Mouse (Mus musculus) CH12.LX (cell line): Measurements from ENCODE around the gene Gnas. TPM values are rescaled to one million over a fixed set of nuclear protein-coding genes. Genes with fewer than 3 reads are reported as not detected.

Experiments used
- DNase-seq: peaks from one replicate; pipeline ENCODE4 v3.0.0-alpha.2; 2013; ENCODE audit errors: extremely low read depth
- H3K27ac ChIP-seq: 2 replicates; pipeline ENCODE4 v1.5.1; 2012; ENCODE audit warnings: low read depth, mild to moderate bottlenecking, control low read depth, moderate library complexity; ENCODE audit not compliant: insufficient read depth
- H3K27me3 ChIP-seq: replicated peaks from 2 replicates; pipeline ENCODE3; 2012; ENCODE audit warnings: inconsistent platforms
- H3K36me3 ChIP-seq, 2 experiments: replicated peaks in 1 of 2; 2 replicates each; pipeline versions ENCODE3 to v1.6.1; 2012; ENCODE audit warnings: inconsistent platforms in 1 of 2, low read length in 1 of 2, mild to moderate bottlenecking in 1 of 2, mixed read lengths in 1 of 2, moderate library complexity in 1 of 2; ENCODE audit not compliant: control insufficient read depth in 1 of 2, insufficient read depth in 1 of 2
- H3K4me1 ChIP-seq, 2 experiments: 2 replicates each; pipeline ENCODE4 v1.6.1; 2012; ENCODE audit warnings: inconsistent platforms in 1 of 2, moderate library complexity in 1 of 2; ENCODE audit not compliant: insufficient read depth in 2 of 2, control insufficient read depth in 1 of 2
- H3K4me2 ChIP-seq: 2 replicates; pipeline ENCODE4 v1.6.1; 2012; ENCODE audit warnings: low read depth, mild to moderate bottlenecking, control low read depth; ENCODE audit not compliant: poor library complexity, insufficient read depth, severe bottlenecking
- H3K4me3 ChIP-seq, 3 experiments: fragments of 150-350 bp in 1 of 3; sonication (generic) in 1 of 3; replicated peaks in 1 of 3; 2 replicates each; pipeline versions ENCODE3 to v1.5.1; 2011 to 2012; ENCODE audit warnings: low read depth in 2 of 3, low read length in 2 of 3, mild to moderate bottlenecking in 2 of 3, moderate library complexity in 2 of 3, control low read depth in 1 of 3, improper control_type of control experiment in 1 of 3, inconsistent platforms in 1 of 3, mixed read lengths in 1 of 3; ENCODE audit not compliant: poor library complexity in 1 of 3
- H3K79me2 ChIP-seq: replicated peaks from 2 replicates; pipeline ENCODE4 v1.6.1; 2012; ENCODE audit warnings: mild to moderate bottlenecking, moderate library complexity; ENCODE audit not compliant: control insufficient read depth, poor library complexity, insufficient read depth, severe bottlenecking; ENCODE audit errors: extremely low read depth
- H3K9ac ChIP-seq: 2 replicates; pipeline ENCODE4 v1.6.1; 2012; ENCODE audit warnings: low read depth, mild to moderate bottlenecking, control low read depth, moderate library complexity; ENCODE audit not compliant: insufficient read depth
- H3K9me3 ChIP-seq: replicated peaks from 2 replicates; pipeline ENCODE3; 2012; ENCODE audit warnings: low read length, inconsistent platforms, mixed read lengths
- BHLHE40 ChIP-seq: IDR thresholded peaks from 2 replicates; pipeline ENCODE4 v1.6.1; 2011; ENCODE audit warnings: mild to moderate bottlenecking, low read depth, low read length, improper control_type of control experiment
- CTCF ChIP-seq, 2 experiments: IDR thresholded peaks in 1 of 2; conservative IDR thresholded peaks in 1 of 2; 2 replicates each; pipeline ENCODE4 v1.5.1; 2011 to 2012; ENCODE audit warnings: low read depth in 2 of 2, low read length in 2 of 2, improper control_type of control experiment in 1 of 2, inconsistent platforms in 1 of 2, mild to moderate bottlenecking in 1 of 2, moderate library complexity in 1 of 2
- ELF1 ChIP-seq: IDR thresholded peaks from 2 replicates; pipeline ENCODE4 v1.6.1; 2014; ENCODE audit warnings: low read depth, mild to moderate bottlenecking, inconsistent platforms, low read length, improper control_type of control experiment
- ETS1 ChIP-seq: conservative IDR thresholded peaks from 2 replicates; pipeline ENCODE4 v1.6.1; 2012; ENCODE audit warnings: low read depth, mild to moderate bottlenecking, inconsistent platforms, low read length, improper control_type of control experiment, moderate library complexity
- GABPA ChIP-seq: IDR thresholded peaks from 2 replicates; pipeline ENCODE4 v1.6.1; 2012; ENCODE audit warnings: low read depth, low read length, improper control_type of control experiment, inconsistent platforms; ENCODE audit not compliant: insufficient replicate concordance
- JUN ChIP-seq: IDR thresholded peaks from 2 replicates; pipeline ENCODE4 v1.6.1; 2011; ENCODE audit warnings: low read depth, mild to moderate bottlenecking, low read length, improper control_type of control experiment, moderate library complexity; ENCODE audit not compliant: insufficient read depth
- KAT2A ChIP-seq: IDR thresholded peaks from 2 replicates; pipeline ENCODE4 v1.6.1; 2012; ENCODE audit warnings: low read length, improper control_type of control experiment, inconsistent platforms; ENCODE audit not compliant: insufficient replicate concordance
- MAX ChIP-seq: IDR thresholded peaks from 2 replicates; pipeline ENCODE4 v1.6.1; 2011; ENCODE audit warnings: low read length, improper control_type of control experiment
- MAZ ChIP-seq: IDR thresholded peaks from 2 replicates; pipeline ENCODE4 v1.6.1; 2012; ENCODE audit warnings: low read depth, mild to moderate bottlenecking, inconsistent platforms, low read length, improper control_type of control experiment, moderate library complexity
- MEF2A ChIP-seq: IDR thresholded peaks from 2 replicates; pipeline ENCODE4 v1.6.1; 2014; ENCODE audit warnings: low read depth, mild to moderate bottlenecking, inconsistent platforms, low read length, improper control_type of control experiment, borderline replicate concordance
- MXI1 ChIP-seq: IDR thresholded peaks from 2 replicates; pipeline ENCODE4 v1.6.1; 2011; ENCODE audit warnings: mild to moderate bottlenecking, low read depth, low read length, improper control_type of control experiment
- MYC ChIP-seq: IDR thresholded peaks from 2 replicates; pipeline ENCODE4 v1.6.1; 2011; ENCODE audit warnings: low read depth, mild to moderate bottlenecking, improper control_type of control experiment, low read length
- NELFE ChIP-seq: IDR thresholded peaks from 2 replicates; pipeline ENCODE4 v1.6.1; 2011; ENCODE audit warnings: low read depth, low read length, improper control_type of control experiment
- NRF1 ChIP-seq: IDR thresholded peaks from 2 replicates; pipeline ENCODE4 v1.6.1; 2014; ENCODE audit warnings: low read depth, mild to moderate bottlenecking, inconsistent platforms, low read length, improper control_type of control experiment, moderate library complexity
- PAX5 ChIP-seq: IDR thresholded peaks from 2 replicates; pipeline ENCODE4 v1.6.1; 2012; ENCODE audit warnings: low read length, inconsistent platforms, mixed read lengths
- POLR2A ChIP-seq: IDR thresholded peaks from 2 replicates; pipeline ENCODE4 v1.6.1; 2011; ENCODE audit warnings: low read depth, mild to moderate bottlenecking, improper control_type of control experiment, low read length
- POLR2AphosphoS2 ChIP-seq: IDR thresholded peaks from 2 replicates; pipeline ENCODE4 v1.6.1; 2011; ENCODE audit warnings: low read depth, low read length, improper control_type of control experiment
- RAD21 ChIP-seq: IDR thresholded peaks from 2 replicates; pipeline ENCODE4 v1.6.1; 2011; ENCODE audit warnings: low read depth, mild to moderate bottlenecking, low read length, improper control_type of control experiment, moderate library complexity
- SIN3A ChIP-seq: IDR thresholded peaks from 2 replicates; pipeline ENCODE4 v1.6.1; 2012; ENCODE audit warnings: low read length, improper control_type of control experiment, inconsistent platforms
- SMC3 ChIP-seq: IDR thresholded peaks from 2 replicates; pipeline ENCODE4 v1.6.1; 2011; ENCODE audit warnings: low read depth, low read length, improper control_type of control experiment
- TBP ChIP-seq: conservative IDR thresholded peaks from 2 replicates; pipeline ENCODE4 v1.6.1; 2011; ENCODE audit warnings: low read depth, low read length, improper control_type of control experiment
- TCF12 ChIP-seq: IDR thresholded peaks from 2 replicates; pipeline ENCODE4 v1.6.1; 2014; ENCODE audit warnings: low read depth, mild to moderate bottlenecking, inconsistent platforms, low read length, improper control_type of control experiment
- UBTF ChIP-seq: IDR thresholded peaks from 2 replicates; pipeline ENCODE4 v1.6.1; 2012; ENCODE audit warnings: low read depth, mild to moderate bottlenecking, inconsistent platforms, low read length, improper control_type of control experiment, moderate library complexity
- USF2 ChIP-seq: conservative IDR thresholded peaks from 2 replicates; pipeline ENCODE4 v1.6.1; 2011; ENCODE audit warnings: low read depth, low read length, improper control_type of control experiment
- ZC3H11A ChIP-seq: IDR thresholded peaks from 2 replicates; pipeline ENCODE4 v1.6.1; 2012; ENCODE audit warnings: low read depth, mild to moderate bottlenecking, inconsistent platforms, low read length, improper control_type of control experiment
- ZKSCAN1 ChIP-seq: IDR thresholded peaks from 2 replicates; pipeline ENCODE4 v1.6.1; 2012; ENCODE audit warnings: low read depth, inconsistent platforms, low read length, improper control_type of control experiment, borderline replicate concordance
- ZMIZ1 ChIP-seq: IDR thresholded peaks from 2 replicates; pipeline ENCODE4 v1.6.1; 2012; ENCODE audit warnings: low read depth, mild to moderate bottlenecking, inconsistent platforms, low read length, improper control_type of control experiment
- ZNF384 ChIP-seq: IDR thresholded peaks from 2 replicates; pipeline ENCODE4 v1.6.1; 2012; ENCODE audit warnings: low read depth, low read length, improper control_type of control experiment, inconsistent platforms
- dilution Hi-C: fragments of 300-500 bp; cut with MboI; formaldehyde crosslinking; loops from 2 replicates; pipeline ENCODE4 v1.14.3; 2020; ENCODE audit warnings: low sequenced_read_pairs; ENCODE audit not compliant: extremely low pct_unique_long_range_greater_than_20kb, extremely low pct_ligation_motif_present
- in situ Hi-C: fragments of 300-500 bp; cut with MboI; formaldehyde crosslinking; loops from 3 replicates; pipeline ENCODE4 v1.14.3; 2019; ENCODE audit warnings: low sequenced_read_pairs, low pct_ligation_motif_present, low pct_unique_long_range_greater_than_20kb, mixed read lengths
- polyA plus RNA-seq: library from polyadenylated mRNA; unstranded; fragments of >175 nt; gene quantifications from 2 replicates; pipeline ENCODE4 v1.2.1, GENCODE M21; 2012; ENCODE audit warnings: low read depth; ENCODE audit not compliant: insufficient read length
- total RNA-seq, 2 experiments: library from RNA; depleted of rRNA; stranded (reverse); fragments of 300-350 nt in 1 of 2; fragments of >200 nt in 1 of 2; gene quantifications; 2 replicates each; pipeline ENCODE4 v1.2.3; 2012 to 2014

Gnas gene
- total and polyA plus RNA-seq, 3 experiments, result 369 to 502 (median 452) TPM

- Histone ChIP-seq H3K27ac (no peak overlapping the region), H3K79me2 (no peaks in the 10 kb centered on the region), H3K4me2 (no peak overlapping the region), H3K4me1 (peaks cover 0 to 4% of the 10 kb centered on the region in 2 experiments; a peak in 2 of 4 replicates), H3K4me3 (no peak overlapping the region), H3K9me3 (no peaks in the 10 kb centered on the region), H3K9ac (no peak overlapping the region), H3K27me3 (peaks cover 2% of the 10 kb centered on the region), H3K36me3 (peaks cover 21 to 93% of the 10 kb centered on the region in 2 experiments)
- dilution Hi-C loops (no loop called here), in situ Hi-C loops (no loop called here)
- no peak for TF ChIP-seq MYC
- no peak for TF ChIP-seq MAX
- TF ChIP-seq CTCF (conservative IDR thresholded peaks at IDR 0.05 in 1 of 2, IDR thresholded peaks at IDR 0.05 in 1 of 2; ENCODE audit: low read depth in 2 of 2, low read length in 2 of 2), result no peak
- TF ChIP-seq NRF1, result no peak
- no peak for TF ChIP-seq POLR2A
- TF ChIP-seq POLR2AphosphoS2, result no peak
- TF ChIP-seq UBTF, result no peak
- TF ChIP-seq MAZ, result no peak
- TF ChIP-seq USF2, result no peak
- no peak for TF ChIP-seq ETS1
- TF ChIP-seq MEF2A, result no peak
- no peak for TF ChIP-seq BHLHE40
- TF ChIP-seq SMC3, result no peak
- no peak for TF ChIP-seq ZNF384
- TF ChIP-seq NELFE, result no peak
- TF ChIP-seq SIN3A, result no peak
- no peak for DNase-seq
Measured at GRCm38 (mm10) chr2:174271459-174271858, 12.7 kb upstream of the Gnas start.

- Histone ChIP-seq H3K9ac (no peak overlapping the region), H3K4me1 (peaks cover 0 to 4% of the 10 kb centered on the region in 2 experiments; a peak in 2 of 4 replicates), H3K27ac (no peak overlapping the region), H3K4me2 (no peak overlapping the region), H3K9me3 (no peaks in the 10 kb centered on the region), H3K36me3 (peaks cover 11 to 89% of the 10 kb centered on the region in 2 experiments), H3K27me3 (peaks cover 2% of the 10 kb centered on the region), H3K79me2 (no peaks in the 10 kb centered on the region), H3K4me3 (no peak overlapping the region)
- no peak for DNase-seq
- in situ Hi-C loops, result no loop called here
- dilution Hi-C loops, result no loop called here
- TF ChIP-seq MAZ (no peak), USF2 (no peak), ZC3H11A (no peak), TBP (no peak), MXI1 (no peak), RAD21 (no peak), ZMIZ1 (no peak), MEF2A (no peak), GABPA (no peak), ELF1 (no peak), POLR2A (no peak), ZKSCAN1 (no peak), TCF12 (no peak), KAT2A (no peak), SIN3A (no peak), PAX5 (no peak), JUN (no peak), BHLHE40 (no peak), ETS1 (no peak)
Measured at GRCm38 (mm10) chr2:174273131-174273530, 11.0 kb upstream of the Gnas start.
